Mouse (Mus musculus) gastrocnemius, adult 18-20 months (tissue): ENCODE results near the gene Tmem37. TPM values are rescaled to one million over a fixed set of nuclear protein-coding genes. Genes with fewer than 3 reads are reported as not detected.

ENCODE experiments used
- DNase-seq: peaks from one replicate; pipeline ENCODE4 v3.0.0; 2021; ENCODE audit warnings: low spot score
- total RNA-seq, 2 experiments: library from RNA; stranded (reverse); gene quantifications; 2 replicates each; pipeline ENCODE4 v1.2.3; 2021

Tmem37 gene
- total RNA-seq, 2 experiments from 2014 or later, result 13.0 to 22.9 TPM

GRCm38 (mm10) chr1:120019428-120019827, 54.4 kb downstream of the Tmem37 start:
- DNase-seq, result no peak

- no peak for DNase-seq
Measured at GRCm38 (mm10) chr1:120018900-120019299, 55.0 kb downstream of the Tmem37 start.

Other genes starting within 250 kb of the Tmem37 start
- 10 to 100 TPM; 28.4 to 35.2 TPM for gene Ptpn4, start 236.5 kb downstream of the Tmem37 start, total RNA-seq
- gene Tmem177, start 160.9 kb downstream of the Tmem37 start, total RNA-seq, result 1 to 10 TPM; 6.9 to 7.1 TPM
- not detected for gene Cfap221, start 76.8 kb downstream of the Tmem37 start, total RNA-seq
- gene Sctr, start 67.2 kb downstream of the Tmem37 start, total RNA-seq, result 1 to 10 TPM; 3.4 to 4.2 TPM
- 100 to 1,000 TPM; 135 to 165 TPM for gene Dbi, start 47.0 kb upstream of the Tmem37 start, total RNA-seq
- 1 to 10 TPM; 4.6 to 5.7 TPM for gene 3110009E18Rik, start 47.1 kb upstream of the Tmem37 start, total RNA-seq
- gene Steap3, start 198.6 kb upstream of the Tmem37 start, total RNA-seq, result 10 to 100 TPM; 18.8 to 18.9 TPM